Mouse (Mus musculus): ENCODE results near the gene Neu2.
A peak's percentile ranks its signal among the peaks of the same experiment; 100 is the strongest.

The Neu2 gene

DNA sequence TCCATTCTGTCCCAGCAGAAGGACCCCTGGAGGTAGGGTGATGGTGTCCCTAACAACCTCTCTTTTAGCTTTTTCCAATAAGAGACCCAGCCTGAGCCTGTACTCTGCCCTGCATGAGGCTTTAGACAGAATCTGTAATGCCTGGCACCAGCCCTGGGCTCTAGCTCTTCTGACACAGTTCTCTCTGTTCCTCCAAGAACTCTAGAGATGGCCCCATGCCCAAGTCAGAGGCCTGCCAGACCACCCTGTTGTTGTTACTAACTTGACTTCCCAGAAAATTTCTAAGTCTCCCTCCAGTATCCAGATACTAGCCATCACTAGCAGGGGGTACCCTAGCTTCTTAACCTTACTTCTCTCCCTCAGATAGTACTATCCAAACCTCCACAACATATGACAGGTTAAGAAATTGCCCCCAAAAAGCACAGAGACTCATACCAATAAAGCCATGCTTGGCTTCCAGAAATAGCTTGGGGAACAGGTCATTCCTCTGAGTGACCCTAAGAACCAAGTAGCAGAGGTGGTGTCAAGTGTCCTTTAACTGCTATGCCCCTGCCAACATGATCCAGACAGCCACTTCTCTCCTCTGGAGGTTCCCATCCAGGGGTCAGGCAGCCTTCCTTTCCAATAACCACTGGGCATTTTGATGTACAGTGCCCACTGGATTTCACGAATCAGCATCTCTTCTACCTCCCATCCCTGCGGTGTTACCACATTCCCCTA, 105.0 kb downstream of the Neu2 start:
- peak; percentile 53 for DNase-seq (ENCODE audit: low read depth, low spot score)

DNA sequence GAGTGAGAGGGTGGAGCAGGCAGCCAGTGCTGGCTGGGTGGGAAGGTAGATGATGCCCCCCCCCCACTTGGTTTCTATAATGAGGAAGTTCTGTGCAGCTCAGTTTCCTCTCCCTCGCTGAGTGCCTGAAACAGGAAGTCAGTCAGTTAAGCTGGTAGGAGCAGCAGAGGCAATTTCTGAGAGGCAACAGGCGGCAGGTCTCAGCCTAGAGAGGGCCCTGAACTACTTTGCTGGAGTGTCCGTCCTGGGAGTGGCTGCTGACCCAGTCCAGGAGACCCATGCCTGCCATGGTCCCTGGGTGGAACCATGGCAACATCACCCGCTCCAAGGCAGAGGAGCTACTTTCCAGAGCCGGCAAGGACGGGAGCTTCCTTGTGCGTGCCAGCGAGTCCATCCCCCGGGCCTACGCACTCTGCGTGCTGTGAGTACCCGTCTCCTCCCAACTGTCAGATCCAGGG, 110.6 kb downstream of the Neu2 start, which contains the start of gene Inpp5d:
TSS of gene Inpp5d (plus strand) at position 102 of the 458 bp plus-strand sequence.
- peak; percentile 38 for DNase-seq (ENCODE audit: low read depth, low spot score)

DNA sequence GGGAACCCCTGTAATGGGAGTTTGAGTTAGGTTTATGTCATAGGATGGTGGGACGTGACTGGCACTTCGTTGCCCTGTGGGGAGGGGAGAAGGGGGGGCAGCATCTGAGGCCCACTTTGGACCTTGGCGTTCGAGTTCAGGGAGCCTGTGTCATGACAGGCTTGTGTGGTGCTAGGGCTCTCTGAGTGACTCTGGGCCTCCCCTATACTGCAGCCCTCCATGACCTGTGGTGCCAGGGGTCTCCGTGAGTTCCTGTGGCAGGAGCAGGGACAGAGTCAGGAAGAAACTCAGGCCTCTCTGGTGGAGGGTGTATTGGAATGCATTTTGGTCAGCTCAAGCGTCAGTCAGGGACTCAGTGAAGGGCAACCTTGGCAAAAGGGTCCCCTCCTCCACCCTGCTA, 111.0 kb downstream of the Neu2 start:
- no peak for DNase-seq (ENCODE audit: low read depth, low spot score)

DNA sequence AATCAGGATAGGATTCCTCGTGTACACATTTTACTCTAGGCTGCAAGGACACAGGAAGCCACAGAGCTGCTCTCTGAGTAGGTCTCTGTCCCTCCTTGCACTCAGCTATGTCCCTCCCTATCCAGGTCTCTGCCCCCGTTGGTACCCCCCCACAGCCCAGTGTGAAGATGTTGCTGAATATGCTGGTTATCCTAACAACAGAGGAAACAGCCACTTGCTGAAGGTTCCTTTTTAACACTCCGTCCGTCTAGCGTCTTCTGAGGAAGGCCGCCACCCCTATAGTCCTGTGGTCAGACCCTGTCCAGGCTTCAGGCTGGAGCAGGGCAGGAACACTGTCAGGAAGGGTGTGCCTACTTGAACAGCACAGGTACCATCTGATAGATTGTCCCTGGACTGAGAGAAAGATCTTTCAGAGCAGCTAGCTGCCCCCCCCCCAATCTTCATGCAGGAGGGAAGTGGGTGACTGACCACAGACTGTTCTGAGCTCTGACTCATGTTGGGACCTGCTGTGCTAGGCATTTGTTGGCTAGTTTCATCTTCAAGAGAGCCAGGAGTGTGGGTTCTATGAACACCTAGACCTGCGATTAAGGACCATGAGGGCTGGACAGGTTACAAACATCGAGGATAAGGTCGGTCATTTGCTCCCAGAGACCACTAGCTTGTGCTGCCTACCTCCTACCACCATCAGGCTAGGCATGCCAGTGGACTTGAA, 111.6 kb downstream of the Neu2 start:
- DNase-seq (ENCODE audit: low read depth, low spot score) = no peak

DNA sequence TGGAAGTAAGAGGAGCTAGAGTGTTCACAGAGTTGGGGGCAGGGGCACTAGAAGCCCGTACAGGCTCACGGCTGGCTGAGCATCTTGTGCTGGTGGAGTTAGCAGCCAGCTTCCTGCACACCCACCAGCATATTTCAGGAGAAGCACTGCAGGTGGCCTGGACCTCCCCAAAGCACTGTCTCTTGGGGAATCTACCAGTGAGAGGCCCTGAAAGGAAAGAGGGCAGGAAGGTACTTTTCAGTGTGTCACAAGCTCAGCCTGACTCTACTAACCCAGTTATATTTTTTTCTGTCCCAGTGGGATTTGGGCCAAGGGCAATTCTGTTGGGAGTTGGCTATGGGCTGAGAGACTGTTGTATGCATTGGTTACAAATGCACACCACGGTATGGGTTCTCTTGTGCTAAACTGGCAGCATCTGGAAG, 112.2 kb downstream of the Neu2 start:
- no peak for DNase-seq (ENCODE audit: low read depth, low spot score)

DNA sequence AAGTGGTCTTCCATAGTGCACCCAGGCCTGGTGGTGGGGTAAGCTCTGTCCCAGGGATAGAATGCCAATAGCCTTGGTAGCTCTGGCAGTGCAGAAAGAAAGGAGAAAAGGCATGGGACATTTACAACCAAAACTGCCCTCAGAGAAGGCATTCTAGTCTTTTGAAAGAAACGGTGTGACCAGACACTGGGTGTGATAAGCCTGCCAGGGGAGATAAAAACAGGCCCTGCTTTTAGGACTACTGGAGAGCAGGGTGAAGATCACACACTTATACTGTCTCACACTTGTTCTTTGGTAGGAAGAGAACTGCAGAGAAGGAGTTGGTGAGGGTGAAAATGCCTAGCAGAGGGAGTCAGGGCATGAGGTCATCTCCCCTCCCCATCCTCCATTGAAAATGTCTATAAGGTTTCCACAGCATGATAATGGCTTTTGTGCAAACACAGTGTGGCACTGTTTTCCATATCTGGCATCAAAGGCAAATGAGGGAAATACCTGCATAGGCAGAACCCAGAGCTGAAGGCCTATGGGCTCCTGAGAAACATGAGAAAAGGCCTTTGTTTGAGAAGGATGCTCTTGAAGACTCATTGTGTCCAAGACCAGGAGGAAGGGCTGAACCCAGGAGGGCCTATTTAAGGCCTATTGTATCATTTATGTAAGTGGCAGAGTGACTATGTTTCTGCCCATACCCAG, 114.4 kb downstream of the Neu2 start:
- no peak for DNase-seq (ENCODE audit: low read depth, low spot score)

DNA sequence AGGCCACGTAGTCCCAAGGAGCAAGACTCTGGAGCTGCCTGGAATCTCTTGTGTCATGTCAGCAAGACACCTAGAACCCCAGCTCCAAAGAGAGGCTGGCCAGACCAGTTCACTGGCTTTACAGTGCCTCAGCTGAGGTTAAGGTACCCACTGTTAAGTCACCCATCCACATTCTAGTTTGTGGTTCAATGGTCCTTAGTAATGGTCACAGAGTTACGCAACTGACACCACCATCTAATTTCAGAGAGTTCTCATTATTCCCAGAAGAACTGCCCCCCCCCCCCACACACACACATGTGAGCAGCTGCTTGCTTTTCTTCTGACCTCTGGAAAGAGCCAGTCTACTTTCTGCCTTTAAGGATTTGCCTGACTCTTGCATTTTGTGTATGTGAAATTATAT, 115.1 kb downstream of the Neu2 start:
- DNase-seq (ENCODE audit: low read depth, low spot score) = no peak

DNA sequence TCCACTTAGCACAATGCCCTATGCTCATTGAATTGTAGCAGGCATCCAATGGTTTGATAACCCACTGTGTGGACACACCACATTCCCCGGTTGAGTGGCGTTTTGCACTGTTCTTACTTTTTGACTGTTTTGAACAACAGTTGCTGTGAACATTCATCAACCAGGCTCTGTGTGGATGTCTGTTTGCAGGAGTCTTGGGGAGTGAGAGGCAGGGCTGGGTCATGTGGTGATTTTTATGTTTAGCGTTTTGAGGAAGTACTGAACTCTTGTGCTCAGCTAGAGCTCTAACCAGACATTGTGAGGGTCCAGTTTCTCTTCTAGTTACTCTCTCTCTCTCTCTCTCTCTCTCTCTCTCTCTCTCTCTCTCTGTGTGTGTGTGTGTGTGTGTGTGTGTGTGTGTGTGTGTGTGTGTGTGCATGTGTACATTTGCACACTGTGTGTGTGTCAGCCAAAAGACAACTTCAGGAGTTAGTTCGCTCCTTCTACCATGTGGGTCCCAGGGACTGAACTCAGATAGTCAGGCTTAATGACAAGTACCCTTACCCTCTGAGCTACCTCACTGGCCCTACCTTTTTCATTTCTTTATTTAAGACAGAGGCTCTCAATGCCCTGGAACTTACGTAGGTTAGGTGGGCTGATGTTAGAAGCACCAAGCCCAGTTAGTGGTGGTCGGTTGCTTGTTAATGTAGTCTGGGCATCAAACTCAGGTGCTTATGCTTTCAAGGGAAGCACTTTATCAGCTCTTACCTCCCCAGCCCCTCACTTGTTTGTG, 115.8 kb downstream of the Neu2 start:
- DNase-seq (ENCODE audit: low read depth, low spot score) = no peak

DNA sequence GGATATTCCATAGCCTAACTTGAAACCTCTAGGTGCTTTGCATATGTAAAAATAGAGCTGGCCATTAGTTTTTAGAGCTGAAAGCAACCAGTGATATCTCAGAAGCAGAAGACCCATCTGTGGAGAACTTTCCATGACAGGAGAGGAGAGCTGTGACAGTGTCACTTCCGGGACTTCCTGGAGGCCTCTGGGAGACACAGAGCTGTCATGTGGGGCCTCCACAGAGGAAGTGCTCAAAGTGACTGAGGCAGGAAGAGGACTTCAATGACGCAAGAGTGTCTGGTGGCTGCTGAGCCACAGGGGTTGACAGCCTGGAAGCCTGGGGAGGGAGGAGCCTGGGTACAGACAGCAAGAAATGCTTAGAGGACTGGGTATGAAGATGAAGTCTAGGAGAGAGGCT, 116.7 kb downstream of the Neu2 start:
- peak; percentile 64 for DNase-seq (ENCODE audit: low read depth, low spot score)

DNA sequence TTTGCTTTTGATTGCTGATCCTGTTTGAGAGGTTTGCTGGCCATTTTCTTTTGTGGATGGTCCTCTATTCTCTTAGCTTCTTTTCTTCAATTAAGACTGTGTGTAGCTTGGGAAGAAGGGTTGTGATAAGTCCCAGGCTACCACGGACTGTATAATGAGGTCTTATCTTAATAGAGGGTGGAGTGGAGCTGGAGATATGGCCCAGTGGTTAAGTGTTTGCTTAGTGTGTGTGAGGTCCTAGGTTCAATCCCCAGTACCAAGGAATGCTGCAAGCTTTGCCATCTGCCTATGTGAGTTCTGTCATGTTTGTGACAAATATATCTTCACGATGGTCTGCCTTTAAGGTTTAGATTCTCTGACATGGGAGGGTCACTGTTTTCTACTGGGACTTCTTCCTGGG, 118.4 kb downstream of the Neu2 start:
- no peak for DNase-seq (ENCODE audit: low read depth, low spot score)

DNA sequence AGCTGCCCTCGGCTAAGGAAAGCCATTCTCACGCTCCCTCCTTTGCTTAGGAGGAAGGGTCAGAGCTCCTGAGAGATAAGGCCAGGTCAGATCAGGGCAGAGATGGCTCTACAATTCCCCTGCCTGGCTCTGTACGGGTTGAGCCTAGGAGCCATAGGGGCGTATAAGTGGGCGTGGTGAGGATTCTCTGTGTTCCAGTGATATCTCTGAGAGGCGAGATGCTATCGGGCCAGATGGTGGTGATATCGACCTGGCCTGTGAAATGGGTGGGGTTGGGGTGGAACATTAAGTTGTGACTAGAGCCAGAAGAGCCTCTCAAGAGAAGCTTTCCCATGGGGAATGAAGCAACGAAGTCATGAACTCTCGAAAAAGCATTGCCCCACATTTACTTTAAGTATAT, 121.9 kb downstream of the Neu2 start:
- DNase-seq (ENCODE audit: low read depth, low spot score) = no peak

DNA sequence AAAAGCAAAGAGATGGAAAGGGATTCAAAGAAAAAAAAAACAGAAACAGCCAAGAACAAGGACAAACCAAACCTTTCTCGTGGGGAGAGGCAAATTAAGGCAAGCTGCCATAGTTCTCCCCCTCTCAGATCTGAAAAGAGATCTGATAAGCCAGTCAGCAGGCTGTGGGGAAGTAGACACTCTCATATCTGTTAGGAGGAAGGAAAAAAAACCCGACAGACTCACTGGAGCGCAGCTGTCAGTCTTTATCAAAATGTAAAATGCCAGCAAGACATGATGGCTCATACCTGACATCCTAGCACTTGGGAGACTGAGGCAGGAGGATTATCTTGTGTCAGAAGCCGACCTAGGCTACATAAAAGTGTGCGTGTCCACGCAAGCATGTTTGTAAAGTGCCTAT, 122.5 kb downstream of the Neu2 start:
- no peak for DNase-seq (ENCODE audit: low read depth, low spot score)

DNA sequence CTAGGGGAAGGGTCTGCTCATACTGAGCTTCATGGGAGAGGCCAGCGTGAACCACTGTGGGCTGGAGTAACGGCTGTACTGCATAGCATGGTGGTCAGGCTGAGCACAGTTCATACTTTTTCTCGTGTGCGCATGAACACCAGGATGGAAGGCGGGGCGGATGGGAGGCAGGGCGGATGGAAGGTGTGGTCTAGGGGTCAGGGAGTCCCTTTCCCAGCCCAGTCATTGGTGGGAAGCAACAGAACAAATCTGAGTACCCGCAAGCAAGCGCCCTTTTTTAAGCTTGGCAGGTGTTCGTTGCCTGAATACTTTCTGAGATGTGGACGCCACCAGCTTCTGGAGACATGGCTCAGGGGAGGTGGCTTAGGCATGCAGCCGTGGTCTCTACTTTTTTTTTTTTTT, 127.0 kb downstream of the Neu2 start:
- no peak for DNase-seq (ENCODE audit: low read depth, low spot score)

DNA sequence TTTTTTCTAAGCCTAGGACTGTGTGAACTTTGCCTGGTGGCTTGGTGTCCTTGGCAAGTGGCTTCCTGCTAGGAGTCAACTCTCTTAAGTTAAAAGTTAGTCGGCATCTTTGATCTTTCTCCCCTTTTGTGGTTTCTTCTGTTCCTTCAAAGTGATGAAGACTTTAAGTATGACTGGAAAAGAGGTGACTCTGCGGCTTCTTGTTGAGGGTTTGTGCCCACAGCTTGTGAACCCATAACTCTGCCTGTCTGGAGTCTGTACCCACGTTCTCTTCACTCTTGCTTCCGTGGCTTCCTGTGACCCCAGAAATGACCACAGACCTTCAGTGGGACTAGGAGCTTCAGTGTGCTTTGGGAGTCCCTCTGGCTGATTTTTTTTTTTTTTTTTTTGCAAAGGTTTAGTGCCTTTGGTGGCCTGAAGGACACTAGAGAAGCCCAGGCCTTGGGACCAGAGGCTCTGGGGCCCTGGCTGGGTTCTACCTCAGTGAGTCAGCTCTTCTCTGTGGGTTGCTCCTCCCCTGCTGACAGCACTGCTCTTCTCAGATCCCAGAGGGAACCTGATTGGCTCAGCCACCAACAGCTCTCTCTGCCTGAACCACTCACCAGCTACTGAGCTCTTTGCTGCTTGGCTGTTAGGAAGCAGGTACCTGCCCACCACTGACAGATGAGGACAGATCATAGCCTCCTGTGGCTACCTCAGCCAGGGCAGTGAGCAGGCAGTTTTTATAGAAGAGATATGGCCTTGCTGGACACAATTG, 127.6 kb downstream of the Neu2 start:
- DNase-seq (ENCODE audit: low read depth, low spot score) = peak; percentile 41

DNA sequence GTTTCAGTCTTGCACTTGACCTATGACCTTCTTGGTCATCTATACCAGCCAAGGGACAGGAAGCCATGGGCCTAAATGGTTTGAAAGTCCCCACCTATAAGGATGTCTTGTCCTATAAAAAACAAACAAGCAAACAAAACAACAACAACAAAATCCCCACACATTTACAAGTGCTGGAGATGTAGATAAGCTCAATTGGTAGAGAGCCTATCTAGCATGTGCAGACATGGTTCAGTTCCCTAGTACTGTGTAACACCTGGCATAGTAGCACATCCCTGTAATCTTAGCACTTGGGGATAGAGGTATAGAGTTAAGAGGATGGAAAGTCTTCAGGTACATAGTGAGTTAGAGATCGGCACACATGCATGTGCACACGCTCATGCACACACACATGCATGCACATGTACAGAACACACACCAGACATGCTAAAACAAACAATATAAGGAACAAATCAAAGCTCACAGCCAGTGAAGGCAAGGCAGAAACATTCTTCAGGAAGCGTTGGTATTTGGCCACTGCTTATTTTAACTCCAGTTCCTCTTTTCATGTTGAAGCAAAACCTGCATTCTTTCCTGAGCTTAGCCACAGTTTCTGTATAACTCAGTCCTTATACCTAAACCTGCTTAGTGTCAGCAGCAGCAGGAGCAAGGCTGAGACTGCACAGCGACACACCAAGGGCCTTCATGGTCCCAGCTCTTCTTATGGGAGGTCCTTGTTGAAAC, 128.3 kb downstream of the Neu2 start:
- DNase-seq (ENCODE audit: low read depth, low spot score) = no peak

DNA sequence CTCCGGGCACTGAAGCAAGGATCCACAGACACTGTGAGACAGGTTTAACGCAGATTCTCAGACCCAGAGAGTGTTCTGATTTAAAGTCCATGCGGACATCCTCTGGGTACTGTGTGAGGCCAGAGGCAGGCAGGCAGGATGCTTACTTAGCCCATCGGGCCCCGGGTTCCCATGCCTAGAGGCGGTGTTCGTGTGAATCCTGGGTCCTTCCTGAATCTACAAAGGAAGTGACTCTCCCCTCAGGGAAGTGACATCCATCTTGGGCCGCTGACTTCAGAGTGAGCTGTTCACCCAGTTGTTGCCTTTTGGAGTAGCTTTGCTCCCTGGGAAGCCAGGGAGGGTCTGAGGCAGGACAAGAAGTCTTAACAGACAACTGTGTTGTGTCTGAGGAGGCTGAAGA, 130.0 kb downstream of the Neu2 start:
- DNase-seq (ENCODE audit: low read depth, low spot score) = no peak

DNA sequence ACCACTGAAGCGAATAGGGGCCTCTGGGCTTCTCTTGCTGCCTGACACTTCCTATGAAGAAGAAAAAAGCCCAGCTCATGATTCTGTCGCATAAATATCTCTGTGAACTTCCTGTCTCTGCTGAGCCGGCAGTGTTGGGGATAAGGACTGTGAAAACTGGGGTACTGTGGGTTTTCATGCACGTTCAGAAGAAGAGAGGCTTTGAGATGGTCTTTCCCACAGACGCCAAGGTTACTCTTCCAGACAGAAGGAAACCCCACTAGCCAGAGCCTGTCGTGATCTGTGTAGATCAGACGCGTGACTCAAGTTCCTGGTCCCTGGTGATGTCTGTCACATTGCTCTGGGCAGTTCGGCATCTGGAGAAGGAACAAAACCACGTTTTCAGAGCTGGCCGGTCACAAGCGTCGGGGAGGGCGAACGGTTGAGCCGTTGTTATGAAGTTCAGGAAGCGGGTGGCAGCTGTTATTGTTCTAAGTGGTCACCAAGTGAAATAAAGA, 130.5 kb downstream of the Neu2 start:
- peak; percentile 43 for DNase-seq (ENCODE audit: low read depth, low spot score)

DNA sequence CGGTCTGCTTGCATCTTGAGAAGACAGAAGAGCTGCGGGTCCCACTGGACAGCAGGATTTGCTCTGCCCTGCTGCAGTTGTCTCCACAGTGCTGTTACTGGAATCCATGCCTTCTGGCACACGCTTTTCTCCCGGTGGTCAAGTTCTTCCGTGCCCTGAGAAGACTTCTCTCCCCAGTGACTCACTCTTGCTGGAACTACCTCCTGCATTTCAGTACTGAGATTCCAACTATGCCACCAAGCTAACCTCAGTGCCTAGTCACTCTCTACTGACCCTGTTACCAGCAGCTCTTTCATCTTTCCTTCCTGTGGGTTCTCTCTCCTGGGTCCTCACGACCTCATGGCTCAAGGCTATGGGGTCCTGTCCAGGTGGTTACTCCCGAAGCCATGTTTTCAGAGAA, 133.3 kb downstream of the Neu2 start:
- DNase-seq (ENCODE audit: low read depth, low spot score) = no peak

DNA sequence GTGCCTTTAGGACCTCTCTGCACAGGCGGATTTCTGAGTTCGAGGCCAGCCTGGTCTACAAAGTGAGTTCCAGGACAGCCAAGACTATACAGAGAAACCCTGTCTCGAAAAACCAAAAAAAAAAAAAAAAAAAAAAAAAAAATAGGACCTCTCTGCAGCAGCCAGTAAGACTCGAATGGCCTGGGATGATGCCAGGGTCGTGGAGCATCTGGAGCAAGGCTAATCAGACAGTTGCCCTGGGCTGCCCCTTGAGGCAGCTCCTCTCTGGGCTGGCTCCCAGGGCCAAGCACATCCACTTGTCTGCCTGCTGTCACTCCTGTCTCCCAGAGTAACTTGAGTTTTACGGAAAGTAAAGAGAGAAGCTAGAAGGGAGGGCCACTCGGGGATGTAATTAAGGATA, 135.4 kb downstream of the Neu2 start:
- DNase-seq (ENCODE audit: low read depth, low spot score) = no peak

DNA sequence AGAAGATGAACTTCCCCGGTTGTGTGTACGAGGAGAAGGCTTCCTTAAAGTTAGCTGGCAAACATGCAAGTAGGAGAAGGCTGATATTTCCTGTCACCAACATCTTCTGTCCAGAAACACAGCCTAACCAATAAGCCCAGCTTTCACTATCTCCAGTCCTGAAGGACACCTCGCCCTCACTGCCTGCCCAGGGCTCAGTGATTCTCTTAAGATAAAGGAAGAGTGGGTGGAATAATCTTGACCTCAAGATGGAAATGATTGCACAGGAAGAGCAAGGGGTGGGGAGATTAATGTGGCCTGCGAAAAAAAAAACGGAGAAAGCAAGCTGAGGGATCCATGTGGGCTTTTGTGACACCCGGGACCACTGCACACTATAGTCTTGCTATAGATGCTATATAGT, 136.1 kb downstream of the Neu2 start:
- DNase-seq (ENCODE audit: low read depth, low spot score) = no peak

Data from skeletal muscle tissue, adult 2 months (tissue).